Mouse (Mus musculus): ENCODE results near the gene Lrrc4.

The Lrrc4 gene

GRCm38 (mm10) chr6:28733884-28734647 lies 97.5 kb downstream of the Lrrc4 start:
- DNase-seq (ENCODE audit: low spot score in 2 of 2), result no peak

DNA sequence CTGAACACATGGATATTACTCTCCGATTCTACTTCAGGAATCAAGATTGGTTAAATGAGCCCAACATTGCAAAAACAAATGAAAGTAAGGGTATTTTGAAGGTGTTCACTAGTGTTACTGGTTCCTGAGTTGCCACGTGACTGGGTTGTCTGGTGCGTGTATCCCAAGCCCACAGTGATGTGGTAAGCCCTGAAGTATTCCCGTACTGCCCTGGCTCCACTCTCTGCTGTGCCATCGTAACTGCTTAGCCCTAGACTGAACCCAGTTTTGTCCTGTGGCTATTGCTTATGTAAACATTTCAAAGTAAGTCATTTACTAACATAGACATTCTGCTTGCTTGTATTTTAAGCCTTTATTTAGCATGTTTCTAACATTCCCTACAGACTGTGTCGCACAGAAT lies 100.3 kb downstream of the Lrrc4 start:
- no peak for DNase-seq (ENCODE audit: low spot score in 2 of 2)

GRCm38 (mm10) chr6:28729649-28730048 lies 101.9 kb downstream of the Lrrc4 start:
- DNase-seq (ENCODE audit: low spot score in 2 of 2), result no peak

- no peak for DNase-seq (ENCODE audit: low spot score in 2 of 2)
These were observed 102.3 kb downstream of the Lrrc4 start for GRCm38 (mm10) chr6:28729236-28729635.

- no peak for DNase-seq (ENCODE audit: low spot score in 2 of 2)
These were observed 106.8 kb downstream of the Lrrc4 start for GRCm38 (mm10) chr6:28724776-28725175.

DNA sequence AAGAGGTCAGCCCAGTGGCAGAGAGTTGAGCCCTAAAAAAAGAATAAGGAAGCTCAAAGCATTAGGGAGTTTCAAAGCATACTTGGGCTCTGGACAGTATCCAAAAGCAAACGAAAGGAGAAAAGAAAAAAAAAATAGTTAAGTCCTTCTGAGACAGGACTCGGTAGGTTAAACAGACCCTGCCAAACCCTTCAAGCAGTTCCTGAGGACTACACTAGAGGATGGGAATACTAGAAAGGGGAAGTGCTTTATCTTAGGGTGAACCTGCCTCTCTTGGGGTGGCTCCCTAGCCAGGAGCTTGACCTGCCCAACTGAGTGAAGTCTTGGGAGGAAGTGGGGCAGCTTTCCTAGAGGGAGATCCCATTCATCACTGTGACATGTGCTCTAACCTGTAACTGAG lies 108.5 kb downstream of the Lrrc4 start:
- no peak for DNase-seq (ENCODE audit: low spot score in 2 of 2)

DNA sequence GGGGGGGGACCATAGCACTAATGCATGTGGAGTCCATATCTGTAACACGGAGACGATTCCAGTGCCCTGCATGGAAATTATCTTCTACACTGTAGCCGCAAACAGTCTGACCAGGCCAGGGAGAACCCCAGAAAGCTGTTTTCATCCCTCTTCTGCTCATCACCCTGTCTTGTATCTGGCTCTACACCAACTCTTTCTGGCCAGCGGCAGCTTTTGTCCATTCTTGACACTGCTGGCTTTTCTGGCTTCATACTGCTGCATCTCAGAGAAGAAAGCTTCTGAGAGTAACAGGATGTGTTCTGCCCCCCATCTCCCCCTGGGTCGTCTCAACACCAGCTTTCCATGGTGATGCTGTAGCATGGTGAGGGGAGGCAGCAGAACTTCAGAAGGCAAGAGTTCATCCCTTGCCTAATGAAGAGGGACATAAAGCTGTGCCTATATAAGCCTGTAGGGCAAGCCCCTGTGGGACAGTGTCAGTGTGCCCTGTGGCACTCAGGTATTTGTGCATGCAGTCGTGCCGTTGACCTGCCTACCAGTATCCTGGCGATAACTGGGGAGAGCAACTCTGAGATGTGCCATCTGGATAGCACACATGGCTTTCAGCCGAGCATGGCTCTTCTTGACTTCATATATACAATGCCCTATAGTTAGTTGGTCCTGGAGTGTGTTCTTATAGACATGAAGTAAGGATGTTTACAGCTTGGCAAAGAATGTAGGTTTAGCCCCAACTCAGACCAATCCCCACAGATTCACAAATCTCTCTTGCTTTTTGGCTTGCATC lies 111.0 kb downstream of the Lrrc4 start:
- no peak for DNase-seq (ENCODE audit: low spot score in 2 of 2)

GRCm38 (mm10) chr6:28717845-28718237 lies 113.7 kb downstream of the Lrrc4 start:
- DNase-seq (ENCODE audit: low spot score in 2 of 2), result no peak

GRCm38 (mm10) chr6:28717203-28717844 lies 114.2 kb downstream of the Lrrc4 start:
- no peak for DNase-seq (ENCODE audit: low spot score in 2 of 2)

DNA sequence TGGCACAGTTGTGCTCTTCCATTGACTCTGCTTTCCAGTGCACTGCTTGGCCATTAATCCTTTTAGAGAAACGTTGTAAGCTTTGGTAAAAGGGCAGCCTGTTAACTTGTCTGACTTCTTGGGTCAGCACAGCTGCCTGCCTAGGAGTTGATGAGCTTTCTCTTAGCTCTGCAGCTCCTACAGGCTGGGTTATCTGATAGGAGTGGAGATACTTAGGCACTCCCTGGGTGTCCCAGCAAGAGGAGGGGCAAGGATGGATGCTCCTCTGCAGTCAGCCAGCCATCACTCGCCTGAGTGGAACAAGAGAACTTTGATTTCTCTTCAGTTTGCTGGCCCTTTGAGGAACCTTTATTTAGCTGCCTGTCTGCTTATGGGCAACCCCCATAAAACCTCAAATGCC lies 121.5 kb downstream of the Lrrc4 start:
- no peak for DNase-seq (ENCODE audit: low spot score in 2 of 2)

DNA sequence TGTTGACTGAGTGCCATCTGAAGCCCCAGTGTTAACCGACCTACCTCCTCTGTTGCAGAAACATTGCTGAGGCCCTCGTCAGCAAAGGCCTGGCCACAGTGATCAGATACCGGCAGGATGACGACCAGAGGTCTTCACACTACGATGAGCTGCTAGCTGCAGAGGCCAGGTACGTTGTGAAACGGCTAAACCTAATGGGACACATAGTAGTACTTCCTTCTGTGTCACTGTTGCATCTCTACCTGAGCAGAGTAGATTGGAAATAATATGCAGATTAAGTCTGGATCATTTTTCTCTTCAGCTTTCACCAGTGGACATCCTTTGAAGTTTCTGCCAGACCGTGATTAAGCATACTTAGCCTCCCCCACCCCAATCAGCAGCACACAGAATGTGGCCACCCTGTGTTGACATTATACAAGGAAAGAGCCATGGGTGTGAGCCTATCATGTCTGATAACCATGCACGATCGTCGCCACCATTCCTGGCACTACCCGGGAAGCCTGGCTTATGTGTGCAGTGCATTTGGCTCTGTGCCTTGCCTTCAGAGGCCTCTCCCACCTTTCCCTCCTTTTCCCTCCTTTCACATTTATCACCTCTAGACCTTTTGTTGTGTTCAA lies 124.5 kb downstream of the Lrrc4 start:
- DNase-seq (ENCODE audit: low spot score in 2 of 2), result no peak

GRCm38 (mm10) chr6:28706108-28706975 lies 125.2 kb downstream of the Lrrc4 start:
- no peak for DNase-seq (ENCODE audit: low spot score in 2 of 2)

GRCm38 (mm10) chr6:28705384-28706107 lies 126.0 kb downstream of the Lrrc4 start:
- no peak for DNase-seq (ENCODE audit: low spot score in 2 of 2)

DNA sequence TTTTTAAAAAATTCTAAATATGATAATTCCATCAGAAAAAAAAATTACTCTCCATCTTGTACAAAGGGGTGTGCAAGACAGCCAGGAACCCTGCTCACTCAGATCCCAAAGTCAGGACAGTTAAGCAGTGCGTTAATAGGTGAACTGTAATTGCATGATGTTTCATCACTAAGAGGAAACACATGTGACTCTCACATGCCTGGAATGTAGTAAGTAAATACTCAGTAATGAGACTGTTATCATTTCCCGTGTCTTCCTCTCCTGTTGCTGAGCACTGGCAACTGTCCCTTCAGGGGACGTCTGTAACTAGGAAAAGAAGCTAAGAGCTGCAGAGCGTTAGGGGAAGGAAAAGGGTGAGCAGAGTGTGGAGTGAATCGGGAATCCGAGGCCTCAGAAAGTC lies 126.9 kb downstream of the Lrrc4 start:
- no peak for DNase-seq (ENCODE audit: low spot score in 2 of 2)

DNA sequence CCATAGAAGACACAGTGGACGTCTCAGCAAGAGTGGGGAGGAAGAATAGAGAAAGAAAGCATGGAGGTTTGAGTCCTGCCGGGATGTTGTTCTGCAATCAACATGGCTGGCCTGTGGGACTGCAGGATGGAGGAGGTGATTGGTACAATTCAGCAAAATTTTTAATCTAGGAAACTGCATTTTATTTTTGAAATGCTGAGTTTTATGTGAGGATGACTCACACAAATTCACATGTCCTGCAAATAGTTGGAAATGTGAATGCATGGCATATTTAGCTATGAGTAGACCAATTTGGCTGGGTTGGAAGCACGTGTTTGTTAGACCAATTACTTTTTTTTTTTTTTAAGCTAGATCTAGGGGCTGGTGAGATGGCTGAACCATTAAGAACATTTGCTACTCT lies 134.3 kb downstream of the Lrrc4 start:
- no peak for DNase-seq (ENCODE audit: low spot score in 2 of 2)

- DNase-seq (ENCODE audit: low spot score in 2 of 2), result no peak
These were observed 138.9 kb downstream of the Lrrc4 start for GRCm38 (mm10) chr6:28692659-28693058.

- DNase-seq (ENCODE audit: low spot score in 2 of 2), result no peak
These were observed 143.8 kb downstream of the Lrrc4 start for GRCm38 (mm10) chr6:28687776-28688175.

DNA sequence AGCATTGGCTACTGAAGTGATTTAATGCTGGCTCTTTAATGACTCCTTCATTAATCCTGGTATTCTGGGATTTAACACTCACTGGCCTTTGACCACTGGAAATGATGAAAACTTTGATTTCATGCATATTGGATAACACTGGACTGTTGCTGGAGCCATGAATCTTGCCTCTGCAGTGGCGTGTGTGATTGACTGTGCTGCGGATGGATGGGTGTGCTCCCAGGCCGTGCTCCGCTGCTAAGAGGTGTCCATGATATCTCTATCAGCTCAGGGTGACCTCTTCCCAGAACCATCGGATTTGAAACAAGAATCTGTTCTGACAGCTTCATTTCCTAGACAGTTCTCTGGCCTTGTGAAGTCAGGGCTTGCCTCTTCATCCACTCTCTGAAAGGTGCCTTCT lies 145.8 kb downstream of the Lrrc4 start:
- no peak for DNase-seq (ENCODE audit: low spot score in 2 of 2)

DNA sequence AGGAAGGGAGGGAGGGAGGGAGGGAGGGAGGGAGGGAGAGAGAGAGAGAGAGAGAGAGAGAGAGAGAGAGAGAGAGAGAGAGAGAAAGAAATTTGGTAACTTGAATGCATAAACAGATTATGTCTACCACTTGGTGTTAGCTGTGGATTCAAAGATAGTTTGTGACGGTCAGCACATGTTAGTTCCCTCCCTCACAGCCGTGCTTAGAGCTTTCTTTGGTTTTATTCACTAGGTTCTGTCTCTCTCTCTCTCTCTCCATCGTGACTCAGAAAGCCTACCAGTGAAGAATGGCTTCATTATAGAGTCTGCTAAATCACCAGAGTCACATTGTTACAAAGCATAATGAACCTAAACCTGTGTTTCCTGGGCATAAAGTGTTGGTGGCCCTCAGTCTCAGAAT lies 146.5 kb downstream of the Lrrc4 start:
- no peak for DNase-seq (ENCODE audit: low spot score in 2 of 2)

Measured in urinary bladder, postnatal 36 days (tissue).